Mouse (Mus musculus): ENCODE results near the gene Pdzrn4.

GRCm38 (mm10) chr15:92547294-92547911 is 150.7 kb downstream of the Pdzrn4 start:
- TF ChIP-seq GATA1 (IDR thresholded peaks at IDR 0.05; ENCODE audit: borderline replicate concordance, low read length) (no peak), FLI1 (IDR thresholded peaks at IDR 0.05; ENCODE audit: low read length) (no peak)

Data from megakaryocyte, embryonic 14.5 days (primary cell).